Mouse (Mus musculus) erythroblast, embryonic 14.5 days (primary cell): Measurements from ENCODE around the gene Pex11a.

Experiments used
- GATA1 ChIP-seq: IDR thresholded peaks from 2 replicates; pipeline ENCODE4 v1.6.1; 2012; ENCODE audit warnings: low read length, inconsistent platforms, mixed read lengths
- TAL1 ChIP-seq: IDR thresholded peaks from 3 replicates; pipeline ENCODE4 v1.6.1; 2012; ENCODE audit warnings: low read length, inconsistent platforms, mixed read lengths

DNA sequence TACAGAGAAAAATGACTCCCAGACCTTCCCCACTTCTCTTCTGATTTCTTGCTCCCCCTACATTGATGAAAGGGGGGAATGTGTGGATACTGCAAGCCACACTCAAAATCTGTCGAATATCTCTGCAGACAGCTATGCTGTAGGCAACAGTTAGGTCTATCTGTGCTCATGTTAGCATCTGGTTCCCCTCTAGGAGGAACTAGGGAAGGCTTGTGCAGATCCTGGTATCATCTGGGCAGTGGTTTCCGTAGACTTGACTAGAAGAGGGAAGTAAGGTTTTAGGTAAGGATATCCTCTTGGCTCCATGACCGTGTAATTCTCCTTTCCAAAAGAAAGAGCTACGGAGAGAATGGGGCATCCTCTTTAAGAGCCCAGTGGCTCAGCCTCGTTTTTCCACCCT, 1.7 kb upstream of the Pex11a start:
- no peak for TF ChIP-seq TAL1
- no peak for TF ChIP-seq GATA1
